Mouse (Mus musculus): Measurements from ENCODE around the gene Ablim1. TPM values are rescaled to one million over a fixed set of nuclear protein-coding genes. Genes with fewer than 3 reads are reported as not detected.

Gene Ablim1
- polyA plus RNA-seq, 1 experiment from 2014 or later = 48.0 TPM

DNA sequence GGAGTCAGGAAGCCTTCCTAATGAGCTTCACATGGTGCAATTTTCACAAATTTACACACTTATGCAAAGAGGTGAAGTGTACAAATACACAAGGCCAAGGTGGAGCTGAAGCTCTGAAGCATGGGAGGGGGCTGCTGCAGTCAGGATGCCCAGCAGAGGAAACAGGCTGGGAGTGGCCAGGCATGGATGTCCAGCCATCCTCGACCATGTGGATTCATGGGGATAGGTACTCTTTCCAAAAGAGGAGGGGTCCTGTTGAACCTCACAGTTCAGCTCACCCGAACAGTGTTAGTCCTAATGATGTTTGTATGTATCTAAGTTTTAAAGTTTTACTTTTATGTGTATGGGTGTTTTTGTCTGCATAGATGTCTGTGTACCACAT lies 190.6 kb downstream of the Ablim1 start:
- Histone ChIP-seq H3K27ac (replicated peaks) (peak overlapping the region; percentile 64), H3K4me1 (replicated peaks) (peaks cover 21% of the 10 kb centered on the region), H3K9ac (no peak overlapping the region), H3K9me3 (no peaks in the 10 kb centered on the region), H3K27me3 (no peaks in the 10 kb centered on the region), H3K36me3 (no peaks in the 10 kb centered on the region), H3K4me2 (no peak overlapping the region), H3K4me3 (no peak overlapping the region)
- ATAC-seq (ENCODE audit: low read depth) = no peak
- 74% methylated on average over 2 of the region's 2 CpGs for WGBS

- Histone ChIP-seq H3K4me2 (no peak overlapping the region), H3K4me3 (no peak overlapping the region), H3K27me3 (no peaks in the 10 kb centered on the region), H3K9me3 (no peaks in the 10 kb centered on the region), H3K27ac (replicated peaks) (peak overlapping the region; percentile 64), H3K9ac (no peak overlapping the region), H3K4me1 (replicated peaks) (peaks cover 26% of the 10 kb centered on the region), H3K36me3 (no peaks in the 10 kb centered on the region)
- WGBS = 58% methylated on average over 11 of the region's 11 CpGs
- ATAC-seq (ENCODE audit: low read depth) = peak; percentile 52; the same call in 1 of the 2 replicates
Measured at GRCm38 (mm10) chr19:57123503-57124137, 191.1 kb downstream of the Ablim1 start.

- H3K9ac ChIP-seq = no peak overlapping the region
- 91% methylated on average over 3 of the region's 3 CpGs for WGBS
- no peak overlapping the region for H3K27ac ChIP-seq (replicated peaks)
- no peak overlapping the region for H3K4me2 ChIP-seq
- H3K4me3 ChIP-seq = no peak overlapping the region
- no peaks in the 10 kb centered on the region for H3K36me3 ChIP-seq
- H3K9me3 ChIP-seq = no peaks in the 10 kb centered on the region
- H3K4me1 ChIP-seq (replicated peaks) = peaks cover 39% of the 10 kb centered on the region
- ATAC-seq (ENCODE audit: low read depth) = no peak
- H3K27me3 ChIP-seq = no peaks in the 10 kb centered on the region
Measured at GRCm38 (mm10) chr19:57122261-57122660, 192.5 kb downstream of the Ablim1 start.

DNA sequence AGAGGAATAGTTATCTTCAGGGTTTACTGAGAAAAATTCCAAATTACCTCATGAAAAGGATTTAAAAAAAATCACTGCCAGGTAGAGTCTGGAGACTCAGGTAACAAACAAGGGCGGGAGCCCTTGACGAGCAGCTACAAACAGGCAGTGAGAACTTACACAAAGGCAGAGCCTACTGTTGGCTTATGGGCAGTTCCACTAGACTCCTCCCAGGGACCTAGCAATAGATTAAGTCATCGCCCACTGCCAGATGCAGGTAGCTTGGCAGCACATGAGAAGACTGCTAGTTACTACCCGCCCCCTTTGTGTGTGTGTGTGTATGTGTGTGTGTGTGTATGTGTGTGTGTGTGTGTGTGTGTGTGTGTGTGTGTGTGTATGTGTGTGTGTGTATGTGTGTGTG lies 193.7 kb downstream of the Ablim1 start:
- Histone ChIP-seq H3K27me3 (no peaks in the 10 kb centered on the region), H3K36me3 (no peaks in the 10 kb centered on the region), H3K9ac (no peak overlapping the region), H3K4me3 (no peak overlapping the region), H3K27ac (replicated peaks) (no peak overlapping the region), H3K4me2 (no peak overlapping the region), H3K4me1 (replicated peaks) (peaks cover 52% of the 10 kb centered on the region), H3K9me3 (no peaks in the 10 kb centered on the region)
- WGBS = 94% methylated on average over 4 of the region's 4 CpGs
- ATAC-seq (ENCODE audit: low read depth) = no peak

- Histone ChIP-seq H3K4me3 (no peak overlapping the region), H3K4me2 (no peak overlapping the region), H3K27me3 (no peaks in the 10 kb centered on the region), H3K27ac (replicated peaks) (peak overlapping the region; percentile 79; the same call in 1 of the 2 replicates), H3K9ac (0 out of 2 replicates have a peak overlapping the region, but pooled peaks have one; percentile 63), H3K36me3 (no peaks in the 10 kb centered on the region), H3K9me3 (no peaks in the 10 kb centered on the region), H3K4me1 (replicated peaks) (peaks cover 58% of the 10 kb centered on the region)
- no peak for ATAC-seq (ENCODE audit: low read depth)
- 73% methylated on average over 3 of the region's 3 CpGs for WGBS
Measured at GRCm38 (mm10) chr19:57119661-57120060, 195.1 kb downstream of the Ablim1 start.

DNA sequence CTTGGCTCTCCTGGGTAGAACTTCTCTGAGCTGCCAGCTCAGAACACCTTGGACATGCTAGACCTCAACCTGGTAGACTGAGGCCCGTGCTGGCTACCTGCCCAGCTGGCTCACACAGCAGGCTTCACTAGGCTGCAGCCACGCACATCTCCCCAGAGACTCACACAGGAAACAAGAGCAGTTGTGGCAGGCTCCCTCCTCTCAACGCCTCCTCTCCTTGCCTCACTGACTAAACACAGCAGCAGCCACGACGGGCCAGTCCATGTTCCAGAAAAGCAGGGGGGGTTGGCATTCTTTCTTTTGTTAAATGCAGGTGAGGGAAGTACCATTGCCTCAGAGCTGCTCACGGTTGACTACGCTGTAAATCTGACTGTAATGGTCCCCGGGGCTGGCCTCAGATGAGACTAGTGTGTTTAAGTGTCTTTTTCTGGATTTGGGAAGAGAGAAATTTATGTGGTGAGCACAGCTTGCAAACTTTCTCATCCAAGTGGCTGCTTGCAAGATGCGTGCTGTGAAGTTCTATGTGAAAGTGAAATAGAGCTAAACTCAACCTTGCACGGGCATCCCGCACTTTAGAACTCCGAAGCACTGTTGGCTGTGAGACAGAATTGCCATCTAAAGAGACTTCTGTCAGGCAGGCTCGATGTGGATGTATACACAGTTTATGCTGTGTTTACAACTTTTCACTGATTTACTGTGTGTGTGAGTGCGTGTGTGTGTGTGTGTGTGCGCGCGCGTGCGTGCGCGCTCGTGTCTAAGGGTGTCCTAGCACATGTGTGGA lies 195.7 kb downstream of the Ablim1 start:
- Histone ChIP-seq H3K9ac (peak overlapping the region; percentile 63), H3K4me1 (replicated peaks) (peaks cover 56% of the 10 kb centered on the region), H3K4me2 (peak overlapping the region; percentile 53), H3K4me3 (peak overlapping the region; percentile 36), H3K27me3 (no peaks in the 10 kb centered on the region), H3K9me3 (no peaks in the 10 kb centered on the region), H3K36me3 (no peaks in the 10 kb centered on the region), H3K27ac (replicated peaks) (peak overlapping the region; percentile 79)
- peak; percentile 87 for ATAC-seq (ENCODE audit: low read depth)
- WGBS = 41% methylated on average over 22 of the region's 22 CpGs

GRCm38 (mm10) chr19:57117751-57118150 lies 197.0 kb downstream of the Ablim1 start:
- ATAC-seq (ENCODE audit: low read depth) = no peak
- Histone ChIP-seq H3K36me3 (no peaks in the 10 kb centered on the region), H3K9ac (0 out of 2 replicates have a peak overlapping the region, but pooled peaks have one; percentile 63), H3K27ac (replicated peaks) (no peak overlapping the region), H3K4me2 (peak overlapping the region; percentile 53), H3K9me3 (no peaks in the 10 kb centered on the region), H3K4me3 (peak overlapping the region; percentile 36), H3K27me3 (no peaks in the 10 kb centered on the region), H3K4me1 (replicated peaks) (peaks cover 46% of the 10 kb centered on the region)
- WGBS = 57% methylated on average over 6 of the region's 6 CpGs

GRCm38 (mm10) chr19:57116871-57117501 lies 197.7 kb downstream of the Ablim1 start:
- H3K4me3 ChIP-seq = peak overlapping the region; percentile 36
- H3K36me3 ChIP-seq = no peaks in the 10 kb centered on the region
- ATAC-seq (ENCODE audit: low read depth) = no peak
- H3K4me1 ChIP-seq (replicated peaks) = peaks cover 46% of the 10 kb centered on the region
- H3K9ac ChIP-seq = peak overlapping the region; percentile 31; the same call in 1 of the 2 replicates
- H3K9me3 ChIP-seq = no peaks in the 10 kb centered on the region
- 13% methylated on average over 7 of the region's 7 CpGs for WGBS
- H3K27ac ChIP-seq (replicated peaks) = 0 out of 2 replicates have a peak overlapping the region, but pooled peaks have one; percentile 9
- H3K4me2 ChIP-seq = peak overlapping the region; percentile 53
- H3K27me3 ChIP-seq = no peaks in the 10 kb centered on the region

DNA sequence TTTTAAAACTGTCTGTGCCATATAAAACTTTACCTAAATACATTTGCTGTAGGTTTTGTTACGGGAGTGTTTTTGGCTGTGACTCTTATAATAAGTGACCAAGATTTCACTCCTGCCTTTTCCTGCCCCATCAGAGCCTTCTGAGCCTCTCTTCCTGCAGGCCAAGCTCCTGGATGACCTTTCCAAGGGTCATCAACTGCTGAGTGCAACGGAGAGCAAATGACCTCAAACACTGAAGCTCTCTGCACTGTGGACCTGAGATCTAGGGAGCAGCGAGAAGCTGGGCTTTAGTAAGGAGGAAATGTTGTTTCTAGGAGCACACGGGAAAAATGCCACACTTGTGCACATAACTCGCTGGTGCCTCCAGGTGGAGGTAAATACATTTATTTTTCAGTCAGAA lies 199.0 kb downstream of the Ablim1 start:
- WGBS = 69% methylated on average over 5 of the region's 5 CpGs
- no peaks in the 10 kb centered on the region for H3K36me3 ChIP-seq
- no peak overlapping the region for H3K9ac ChIP-seq
- H3K9me3 ChIP-seq = no peaks in the 10 kb centered on the region
- no peak for ATAC-seq (ENCODE audit: low read depth)
- H3K4me2 ChIP-seq = no peak overlapping the region
- no peaks in the 10 kb centered on the region for H3K27me3 ChIP-seq
- no peak overlapping the region for H3K4me3 ChIP-seq
- H3K27ac ChIP-seq (replicated peaks) = no peak overlapping the region
- H3K4me1 ChIP-seq (replicated peaks) = peaks cover 46% of the 10 kb centered on the region

GRCm38 (mm10) chr19:57114951-57115350 lies 199.8 kb downstream of the Ablim1 start:
- Histone ChIP-seq H3K9ac (no peak overlapping the region), H3K4me1 (replicated peaks) (peaks cover 45% of the 10 kb centered on the region), H3K27me3 (no peaks in the 10 kb centered on the region), H3K4me2 (no peak overlapping the region), H3K4me3 (no peak overlapping the region), H3K27ac (replicated peaks) (no peak overlapping the region), H3K36me3 (no peaks in the 10 kb centered on the region), H3K9me3 (no peaks in the 10 kb centered on the region)
- ATAC-seq (ENCODE audit: low read depth) = no peak
- WGBS = 84% methylated on average over 5 of the region's 5 CpGs

DNA sequence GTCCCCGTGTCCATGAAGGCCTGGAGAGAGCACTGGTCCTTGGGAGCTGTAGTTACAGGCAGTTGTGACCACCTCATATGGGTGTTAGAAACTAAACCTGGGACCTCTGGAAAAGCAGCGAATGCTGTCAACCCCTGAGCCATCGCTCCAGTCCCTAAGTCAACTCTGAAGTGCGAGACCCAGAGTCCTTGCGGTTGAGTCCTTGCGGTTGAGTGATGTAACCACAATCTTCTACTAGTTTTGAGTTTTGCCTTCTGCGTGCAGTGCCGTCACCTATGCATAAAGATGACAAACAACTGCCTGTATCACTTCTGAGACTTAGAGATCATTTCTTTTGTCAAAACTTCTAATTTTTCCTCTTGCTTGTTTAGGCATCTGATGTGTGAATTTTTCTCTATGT lies 200.7 kb downstream of the Ablim1 start:
- Histone ChIP-seq H3K4me2 (no peak overlapping the region), H3K36me3 (no peaks in the 10 kb centered on the region), H3K4me1 (replicated peaks) (peaks cover 35% of the 10 kb centered on the region), H3K4me3 (no peak overlapping the region), H3K9ac (no peak overlapping the region), H3K27ac (replicated peaks) (no peak overlapping the region), H3K9me3 (no peaks in the 10 kb centered on the region), H3K27me3 (no peaks in the 10 kb centered on the region)
- 96% methylated on average over 8 of the region's 8 CpGs for WGBS
- no peak for ATAC-seq (ENCODE audit: low read depth)

DNA sequence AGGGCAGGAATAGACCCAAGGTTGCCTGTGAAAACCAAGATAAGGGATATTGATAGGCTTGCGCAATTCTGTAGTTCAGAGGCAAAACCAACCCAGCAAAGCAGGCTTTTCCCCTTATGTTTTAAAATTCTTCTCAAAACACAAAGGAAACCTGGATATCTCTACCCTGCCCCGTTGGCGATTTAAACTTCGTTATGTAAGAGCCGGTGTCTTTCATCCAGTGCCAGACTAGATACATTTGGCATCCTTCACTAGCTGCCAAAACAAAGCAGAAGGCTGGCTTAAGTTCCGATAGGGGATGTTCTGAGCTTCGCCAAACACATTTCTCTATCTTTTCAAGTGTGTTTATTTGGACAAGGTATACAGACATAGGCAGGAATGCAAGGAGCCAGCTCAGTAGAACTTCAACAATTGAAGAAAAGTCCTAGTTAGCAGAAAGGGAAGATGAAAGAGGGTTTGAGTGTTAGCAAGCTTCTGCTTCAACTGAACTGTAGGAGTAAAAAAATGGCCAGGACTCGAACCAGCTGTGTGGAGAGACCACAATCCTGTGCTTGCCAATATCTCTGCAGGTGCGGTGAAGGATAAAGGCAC lies 201.8 kb downstream of the Ablim1 start:
- Histone ChIP-seq H3K27me3 (no peaks in the 10 kb centered on the region), H3K9ac (no peak overlapping the region), H3K4me3 (no peak overlapping the region), H3K27ac (replicated peaks) (no peak overlapping the region), H3K4me2 (no peak overlapping the region), H3K9me3 (no peaks in the 10 kb centered on the region), H3K36me3 (no peaks in the 10 kb centered on the region), H3K4me1 (replicated peaks) (peaks cover 25% of the 10 kb centered on the region)
- 73% methylated on average over 9 of the region's 9 CpGs for WGBS
- ATAC-seq (ENCODE audit: low read depth) = no peak
